Mouse (Mus musculus): ENCODE data around the gene Ddx60.

DNA sequence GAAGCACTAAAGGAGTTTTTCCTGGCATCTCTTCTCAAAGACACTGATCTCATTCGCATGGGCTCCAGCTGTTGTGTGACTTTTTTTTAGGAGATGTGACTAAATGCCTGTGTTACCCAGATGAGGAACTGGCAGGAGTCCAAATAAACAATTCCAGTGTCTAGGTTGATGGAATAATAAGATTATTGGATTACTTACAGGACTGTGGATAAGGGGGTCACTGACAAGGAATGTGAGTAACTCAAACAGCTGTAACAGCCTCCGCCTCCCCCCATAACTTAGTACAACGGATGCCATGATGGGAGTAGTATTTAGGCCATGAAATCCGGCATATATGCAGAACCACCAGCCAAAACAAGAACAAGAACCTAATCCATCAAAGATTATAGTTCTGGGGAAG is 10.6 kb upstream of the Ddx60 start:
- TF ChIP-seq CTCF (IDR thresholded peaks at IDR 0.05; ENCODE audit: extremely low read depth, insufficient read length, insufficient replicate concordance, low read depth, low read length) (no peak), POLR2A (IDR thresholded peaks at IDR 0.05; ENCODE audit: low read depth, low read length) (no peak)
